Mouse (Mus musculus): ENCODE measurements at regions not wholly inside any gene's neighbourhood (a gene's known extent, or its start where the extent isn't known, plus 50 kb on each side); places are given as distances from the start of the nearest gene placed in this dataset.

DNA sequence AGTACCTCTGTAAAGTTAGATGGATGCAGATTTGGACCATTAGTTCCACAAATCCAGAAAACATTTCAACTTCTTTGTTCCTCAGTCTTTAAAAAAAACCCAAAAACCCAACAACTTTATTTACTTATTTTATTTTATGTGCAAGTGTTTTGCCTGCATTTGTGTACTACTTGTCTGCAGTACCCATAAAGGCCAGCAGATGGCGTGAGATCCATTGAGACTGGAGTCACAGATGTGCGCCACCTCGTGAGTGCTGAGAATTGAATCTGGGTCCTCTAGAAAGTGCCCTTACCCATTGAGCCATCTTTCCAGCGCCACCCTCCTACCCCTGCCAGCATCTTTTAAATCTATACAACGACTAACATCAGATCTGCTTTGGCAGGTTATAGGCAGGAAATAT lies 53.0 kb downstream of the Gm12689 start:
- no peaks in the 10 kb centered on the region for H3K4me1 ChIP-seq (ENCODE audit: insufficient read depth, low read depth, low read length)
- TF ChIP-seq GATA2 (IDR thresholded peaks at IDR 0.05; ENCODE audit: borderline replicate concordance, low read depth, low read length): no peak
- TF ChIP-seq GATA1 (IDR thresholded peaks at IDR 0.05; ENCODE audit: borderline replicate concordance, low read length): no peak
- no peak for TF ChIP-seq CTCF (IDR thresholded peaks at IDR 0.05; ENCODE audit: low read depth, low read length)
- no peak for TF ChIP-seq POLR2AphosphoS5 (IDR thresholded peaks at IDR 0.05; ENCODE audit: insufficient replicate concordance, low read depth, low read length)
- no peak for TF ChIP-seq TAL1 (conservative IDR thresholded peaks at IDR 0.05; ENCODE audit: low read depth, low read length)
- H3K9me3 ChIP-seq (replicated peaks): peaks cover 59% of the 10 kb centered on the region
- H3K27me3 ChIP-seq (ENCODE audit: insufficient read depth, low read length): no peaks in the 10 kb centered on the region
- no peak for DNase-seq (ENCODE audit: low spot score)
- ATAC-seq (ENCODE audit: extremely low read depth, insufficient number of reproducible peaks, low FRiP score, poor library complexity, severe bottlenecking): no peak
- H3K36me3 ChIP-seq (replicated peaks): no peaks in the 10 kb centered on the region
- no peak overlapping the region for H3K4me3 ChIP-seq (ENCODE audit: low read depth, low read length)

DNA sequence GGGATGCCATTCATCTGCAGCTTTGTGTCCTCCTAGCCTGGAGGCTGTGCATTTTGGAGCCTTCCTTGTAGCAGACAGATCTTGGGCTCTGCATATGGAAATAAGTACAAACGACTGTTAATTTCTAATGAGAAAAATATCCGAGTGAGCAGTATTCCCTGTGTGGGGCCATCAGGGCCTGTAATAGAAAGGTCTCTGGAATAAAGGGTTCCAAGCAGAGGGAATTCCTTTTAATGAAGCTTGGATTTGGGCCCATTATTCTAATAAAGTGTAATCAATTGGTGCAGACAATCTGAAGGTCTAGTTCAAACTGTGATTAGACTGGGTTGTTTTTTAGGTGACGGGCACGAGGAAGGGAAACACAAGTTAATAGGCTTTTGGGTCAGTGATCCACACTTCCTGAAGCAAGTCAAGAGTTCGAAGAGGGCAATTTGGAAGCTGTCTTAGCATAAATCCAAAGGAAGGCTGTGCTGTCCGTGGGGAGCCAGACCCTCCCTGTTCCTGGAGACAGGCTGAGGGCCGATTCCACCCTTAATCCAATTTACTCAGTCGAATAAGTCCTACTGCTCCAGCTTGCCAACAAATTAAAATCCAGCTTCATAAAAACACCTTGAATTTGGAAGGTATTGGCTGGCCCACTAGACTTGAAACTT lies 57.5 kb downstream of the Gm12689 start:
- no peaks in the 10 kb centered on the region for H3K4me1 ChIP-seq (ENCODE audit: insufficient read depth, low read depth, low read length)
- no peaks in the 10 kb centered on the region for H3K27me3 ChIP-seq (ENCODE audit: insufficient read depth, low read length)
- peaks cover 32% of the 10 kb centered on the region for H3K9me3 ChIP-seq (replicated peaks)
- H3K36me3 ChIP-seq (replicated peaks): no peaks in the 10 kb centered on the region
- TF ChIP-seq POLR2AphosphoS5 (IDR thresholded peaks at IDR 0.05; ENCODE audit: insufficient replicate concordance, low read depth, low read length) (no peak), GATA1 (IDR thresholded peaks at IDR 0.05; ENCODE audit: borderline replicate concordance, low read length) (no peak), CTCF (IDR thresholded peaks at IDR 0.05; ENCODE audit: low read depth, low read length) (no peak), TAL1 (conservative IDR thresholded peaks at IDR 0.05; ENCODE audit: low read depth, low read length) (no peak), GATA2 (IDR thresholded peaks at IDR 0.05; ENCODE audit: borderline replicate concordance, low read depth, low read length) (no peak)
- no peak overlapping the region for H3K4me3 ChIP-seq (ENCODE audit: low read depth, low read length)
- DNase-seq (ENCODE audit: low spot score): no peak
- no peak for ATAC-seq (ENCODE audit: extremely low read depth, insufficient number of reproducible peaks, low FRiP score, poor library complexity, severe bottlenecking)

GRCm38 (mm10) chr4:99354241-99354640 lies 58.5 kb downstream of the Gm12689 start:
- TF ChIP-seq GATA1 (IDR thresholded peaks at IDR 0.05; ENCODE audit: borderline replicate concordance, low read length) (no peak), CTCF (IDR thresholded peaks at IDR 0.05; ENCODE audit: low read depth, low read length) (no peak), POLR2AphosphoS5 (IDR thresholded peaks at IDR 0.05; ENCODE audit: insufficient replicate concordance, low read depth, low read length) (no peak), GATA2 (IDR thresholded peaks at IDR 0.05; ENCODE audit: borderline replicate concordance, low read depth, low read length) (no peak), TAL1 (conservative IDR thresholded peaks at IDR 0.05; ENCODE audit: low read depth, low read length) (no peak)
- H3K36me3 ChIP-seq (replicated peaks): no peaks in the 10 kb centered on the region
- no peaks in the 10 kb centered on the region for H3K4me1 ChIP-seq (ENCODE audit: insufficient read depth, low read depth, low read length)
- H3K27me3 ChIP-seq (ENCODE audit: insufficient read depth, low read length): no peaks in the 10 kb centered on the region
- DNase-seq (ENCODE audit: low spot score) (no peak), ATAC-seq (ENCODE audit: extremely low read depth, insufficient number of reproducible peaks, low FRiP score, poor library complexity, severe bottlenecking) (no peak)
- H3K4me3 ChIP-seq (ENCODE audit: low read depth, low read length): no peak overlapping the region
- peaks cover 30% of the 10 kb centered on the region for H3K9me3 ChIP-seq (replicated peaks)

GRCm38 (mm10) chr4:99354835-99355234 lies 59.1 kb downstream of the Gm12689 start:
- Histone ChIP-seq H3K27me3 (ENCODE audit: insufficient read depth, low read length) (no peaks in the 10 kb centered on the region), H3K9me3 (replicated peaks) (peaks cover 33% of the 10 kb centered on the region), H3K36me3 (replicated peaks) (no peaks in the 10 kb centered on the region), H3K4me3 (ENCODE audit: low read depth, low read length) (no peak overlapping the region), H3K4me1 (ENCODE audit: insufficient read depth, low read depth, low read length) (no peaks in the 10 kb centered on the region)
- TF ChIP-seq POLR2AphosphoS5 (IDR thresholded peaks at IDR 0.05; ENCODE audit: insufficient replicate concordance, low read depth, low read length): no peak
- TF ChIP-seq GATA1 (IDR thresholded peaks at IDR 0.05; ENCODE audit: borderline replicate concordance, low read length): no peak
- DNase-seq (ENCODE audit: low spot score) (no peak), ATAC-seq (ENCODE audit: extremely low read depth, insufficient number of reproducible peaks, low FRiP score, poor library complexity, severe bottlenecking) (no peak)

GRCm38 (mm10) chr4:99368036-99368435 lies 72.3 kb downstream of the Gm12689 start:
- H3K9me3 ChIP-seq (replicated peaks): peaks cover 67% of the 10 kb centered on the region
- ATAC-seq (ENCODE audit: extremely low read depth, insufficient number of reproducible peaks, low FRiP score, poor library complexity, severe bottlenecking) (no peak), DNase-seq (ENCODE audit: low spot score) (no peak)
- TF ChIP-seq POLR2AphosphoS5 (IDR thresholded peaks at IDR 0.05; ENCODE audit: insufficient replicate concordance, low read depth, low read length): no peak
- no peak for TF ChIP-seq GATA2 (IDR thresholded peaks at IDR 0.05; ENCODE audit: borderline replicate concordance, low read depth, low read length)
- TF ChIP-seq CTCF (IDR thresholded peaks at IDR 0.05; ENCODE audit: low read depth, low read length): no peak
- no peak for TF ChIP-seq GATA1 (IDR thresholded peaks at IDR 0.05; ENCODE audit: borderline replicate concordance, low read length)
- TF ChIP-seq TAL1 (conservative IDR thresholded peaks at IDR 0.05; ENCODE audit: low read depth, low read length): no peak
- H3K27me3 ChIP-seq (ENCODE audit: insufficient read depth, low read length): no peaks in the 10 kb centered on the region
- H3K4me3 ChIP-seq (ENCODE audit: low read depth, low read length): no peak overlapping the region
- H3K4me1 ChIP-seq (ENCODE audit: insufficient read depth, low read depth, low read length): no peaks in the 10 kb centered on the region
- H3K36me3 ChIP-seq (replicated peaks): no peaks in the 10 kb centered on the region

- TF ChIP-seq POLR2AphosphoS5 (IDR thresholded peaks at IDR 0.05; ENCODE audit: insufficient replicate concordance, low read depth, low read length): no peak
- TF ChIP-seq GATA2 (IDR thresholded peaks at IDR 0.05; ENCODE audit: borderline replicate concordance, low read depth, low read length): no peak
- no peak for TF ChIP-seq TAL1 (conservative IDR thresholded peaks at IDR 0.05; ENCODE audit: low read depth, low read length)
- no peak for TF ChIP-seq GATA1 (IDR thresholded peaks at IDR 0.05; ENCODE audit: borderline replicate concordance, low read length)
- TF ChIP-seq CTCF (IDR thresholded peaks at IDR 0.05; ENCODE audit: low read depth, low read length): no peak
- Histone ChIP-seq H3K9me3 (replicated peaks) (peaks cover 62% of the 10 kb centered on the region), H3K4me3 (ENCODE audit: low read depth, low read length) (no peak overlapping the region), H3K36me3 (replicated peaks) (no peaks in the 10 kb centered on the region), H3K27me3 (ENCODE audit: insufficient read depth, low read length) (no peaks in the 10 kb centered on the region), H3K4me1 (ENCODE audit: insufficient read depth, low read depth, low read length) (no peaks in the 10 kb centered on the region)
- no peak for DNase-seq (ENCODE audit: low spot score)
- no peak for ATAC-seq (ENCODE audit: extremely low read depth, insufficient number of reproducible peaks, low FRiP score, poor library complexity, severe bottlenecking)
Measured at GRCm38 (mm10) chr4:99371162-99371561, 75.5 kb downstream of the Gm12689 start.
